Mouse (Mus musculus) cerebellum, adult 8-10 months (tissue): ENCODE results near the gene Sbf2.
"Not testable (repeated sequence)": the region's sequence is repeated elsewhere in the genome, so short reads cannot be mapped to it uniquely, and the experiment has no call there.

Experiments
- DNase-seq: peaks from one replicate; pipeline ENCODE4 v3.0.0; 2022

Gene Sbf2

DNA sequence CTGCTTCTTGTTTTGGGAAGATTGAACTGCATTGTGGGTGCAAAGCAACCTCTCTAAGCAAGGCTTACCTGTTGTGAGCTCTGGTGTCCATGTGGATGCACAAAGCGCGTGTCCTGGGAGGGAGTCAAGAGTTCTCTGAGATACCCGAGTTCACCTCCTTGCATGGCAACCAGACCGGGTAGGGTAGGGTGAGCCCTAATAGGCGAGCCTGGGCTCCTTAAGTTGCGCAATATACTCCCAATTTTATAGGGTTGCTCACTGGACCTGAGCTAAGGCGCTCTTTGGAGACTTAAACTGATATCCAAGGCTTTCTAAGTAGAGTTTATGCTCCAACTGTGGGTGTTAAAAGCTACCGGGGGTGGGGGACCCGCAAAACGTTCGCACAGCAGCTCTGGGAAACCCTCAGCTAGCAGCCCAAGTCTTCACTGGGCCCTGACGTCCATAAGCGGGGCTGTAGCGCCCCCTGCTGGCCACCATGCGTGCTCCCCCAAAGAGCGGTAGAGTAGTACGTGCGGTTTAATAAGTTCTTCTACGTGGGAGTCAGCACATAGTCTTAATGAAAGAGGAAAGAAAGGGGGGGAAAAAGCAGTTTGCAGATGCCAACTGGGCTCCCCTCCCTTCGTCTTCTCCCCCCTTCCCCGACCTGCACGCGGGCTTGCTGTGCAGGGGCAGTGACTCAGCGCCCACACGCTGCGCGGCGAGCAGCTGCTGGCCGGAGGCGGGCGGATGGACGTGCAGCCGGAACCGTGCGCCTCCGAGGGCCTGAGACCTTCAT is 15.4 kb upstream of the Sbf2 start:
- peak; percentile 87 for DNase-seq

- DNase-seq: peak; percentile 39
Measured at GRCm38 (mm10) chr7:110628611-110629354, 14.1 kb upstream of the Sbf2 start.

DNA sequence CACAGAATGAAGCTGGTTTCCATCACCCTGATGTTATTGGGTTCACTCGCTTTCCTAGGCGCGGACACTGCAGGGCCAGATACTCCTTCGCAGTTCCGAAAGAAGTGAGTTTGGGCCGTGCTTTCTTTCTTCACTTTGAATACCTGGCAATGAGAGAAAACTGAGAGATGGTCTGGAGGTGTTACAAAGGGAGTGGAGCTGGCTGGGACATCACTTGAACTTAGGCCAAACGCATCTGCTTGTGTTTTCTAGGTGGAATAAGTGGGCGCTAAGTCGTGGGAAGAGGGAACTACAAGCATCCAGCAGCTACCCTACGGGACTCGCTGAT is 13.5 kb upstream of the Sbf2 start:
- no peak for DNase-seq

GRCm38 (mm10) chr7:110627486-110628272 is 13.0 kb upstream of the Sbf2 start, which contains the start of gene Adm:
TSS of gene Adm (plus strand) at chr7:110627661.
- peak; percentile 43 for DNase-seq

- DNase-seq: peak; percentile 30
Measured at GRCm38 (mm10) chr7:110627099-110627482, 12.4 kb upstream of the Sbf2 start.

DNA sequence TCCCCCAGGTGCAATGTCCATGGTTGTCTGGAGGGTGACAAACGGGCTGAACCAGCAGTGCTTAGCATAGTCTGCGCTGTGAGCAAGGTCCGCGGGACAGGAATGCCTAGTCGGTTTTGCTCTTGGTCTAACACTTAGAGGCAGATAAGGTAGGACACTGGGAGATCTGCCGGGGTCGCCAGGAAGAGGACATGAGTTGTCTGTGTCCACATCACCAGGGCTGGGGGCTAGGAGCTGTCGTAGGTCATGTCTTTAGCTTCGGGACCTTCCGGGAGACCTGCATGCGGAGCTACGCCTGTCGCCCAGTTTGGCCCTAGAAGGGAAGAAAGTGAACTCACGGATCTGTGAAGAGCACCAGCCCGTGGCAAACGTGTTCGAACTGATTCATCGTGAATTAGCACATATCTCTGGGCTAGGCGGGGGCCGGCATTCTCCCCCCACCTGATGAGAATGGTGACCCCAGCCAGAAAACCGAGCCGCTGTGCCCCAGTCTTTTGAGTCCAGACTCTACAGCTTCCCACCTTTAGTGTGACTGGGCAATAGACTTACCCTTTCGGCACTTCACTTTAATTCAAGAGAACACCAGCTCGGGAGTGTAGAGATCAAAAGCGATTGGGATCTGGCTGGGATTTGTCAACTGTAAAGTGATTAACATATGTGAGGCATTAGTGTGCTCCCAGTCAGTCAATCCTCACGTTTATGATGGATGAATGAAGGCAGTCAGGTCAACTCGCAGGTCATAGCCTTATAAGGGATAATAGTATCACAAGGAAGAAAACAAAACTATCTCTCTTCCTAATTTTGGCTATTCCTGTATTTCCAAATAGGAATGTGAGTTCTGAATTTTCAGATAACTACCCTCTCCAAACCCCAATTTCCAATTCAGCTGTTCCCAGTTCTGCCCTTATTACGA is 11.7 kb upstream of the Sbf2 start:
- DNase-seq: no peak

DNA sequence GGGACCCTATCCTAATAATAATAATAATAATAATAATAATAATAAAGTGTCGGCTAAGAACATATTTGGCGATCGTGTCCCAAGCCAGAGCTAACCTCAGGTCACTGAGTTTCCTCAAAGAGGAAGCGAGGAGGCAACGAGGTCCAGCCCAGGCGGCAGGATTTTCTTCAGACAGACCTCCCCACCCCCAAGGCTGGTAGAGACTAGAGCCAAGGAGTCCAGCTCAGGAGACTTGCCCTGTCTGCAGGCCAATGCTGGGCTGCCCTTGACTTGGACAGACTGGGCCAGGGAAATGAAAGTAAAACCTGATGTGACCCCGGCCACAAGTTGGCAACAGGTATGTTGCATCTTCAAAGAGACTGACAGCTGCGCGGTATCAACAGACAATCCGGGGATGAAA is 10.8 kb upstream of the Sbf2 start:
- DNase-seq: no peak

- no peak for DNase-seq
Measured at GRCm38 (mm10) chr7:110624961-110625360, 10.2 kb upstream of the Sbf2 start.

- DNase-seq: no peak
Measured at GRCm38 (mm10) chr7:110624067-110624466, 9.3 kb upstream of the Sbf2 start.

DNA sequence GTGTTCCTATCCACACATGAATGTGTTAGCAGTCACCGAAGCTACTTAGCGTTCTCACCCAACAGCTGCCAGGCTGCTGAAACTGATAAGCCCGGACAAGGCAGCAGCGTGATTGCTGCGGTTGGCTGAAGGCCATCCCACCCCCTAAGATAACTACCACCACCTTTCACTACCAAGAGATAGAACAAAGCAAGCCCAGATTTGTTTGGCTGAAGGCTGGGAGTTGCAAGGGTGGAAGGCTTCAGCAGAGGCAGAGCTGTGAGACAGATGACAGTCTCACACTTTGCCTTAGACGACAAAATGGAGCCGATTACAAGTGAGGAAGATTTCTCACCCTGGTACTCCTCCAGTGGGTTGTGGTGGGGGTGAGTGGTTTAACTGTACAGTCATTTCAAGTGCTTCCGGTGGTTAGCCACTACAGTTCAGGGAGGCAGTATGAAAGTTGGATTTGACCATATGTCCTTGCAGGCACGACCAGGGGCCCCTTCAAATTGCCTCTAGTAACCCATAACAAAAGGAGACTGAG is 4.4 kb upstream of the Sbf2 start:
- no peak for DNase-seq

DNA sequence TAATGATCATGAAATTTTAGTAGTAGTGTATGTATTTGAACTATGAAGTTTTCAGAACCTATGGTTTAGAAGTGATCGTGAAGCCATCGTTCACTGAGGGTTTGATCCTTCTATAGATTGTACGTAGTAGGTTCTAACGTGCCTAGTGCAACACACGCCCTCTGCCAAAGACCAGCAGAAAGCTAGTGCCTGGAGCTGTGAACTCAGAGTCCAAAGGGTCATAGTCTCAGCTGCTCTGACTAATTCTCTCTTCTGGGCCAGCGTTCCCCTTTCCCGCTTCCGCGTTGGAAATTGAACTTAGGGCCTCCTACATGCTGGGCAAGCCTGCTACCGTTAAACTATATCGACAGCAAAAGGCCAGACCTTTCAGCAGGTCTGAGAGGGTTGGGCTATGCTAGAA is 1.1 kb upstream of the Sbf2 start:
- no peak for DNase-seq

GRCm38 (mm10) chr7:110615151-110615631 is 469 bp upstream of the Sbf2 start:
- peak; percentile 32 for DNase-seq

- DNase-seq: no peak
Measured at GRCm38 (mm10) chr7:110613381-110614132, 1.2 kb downstream of the Sbf2 start.

GRCm38 (mm10) chr7:110606906-110607305 is 7.8 kb downstream of the Sbf2 start:
- DNase-seq: no peak

DNA sequence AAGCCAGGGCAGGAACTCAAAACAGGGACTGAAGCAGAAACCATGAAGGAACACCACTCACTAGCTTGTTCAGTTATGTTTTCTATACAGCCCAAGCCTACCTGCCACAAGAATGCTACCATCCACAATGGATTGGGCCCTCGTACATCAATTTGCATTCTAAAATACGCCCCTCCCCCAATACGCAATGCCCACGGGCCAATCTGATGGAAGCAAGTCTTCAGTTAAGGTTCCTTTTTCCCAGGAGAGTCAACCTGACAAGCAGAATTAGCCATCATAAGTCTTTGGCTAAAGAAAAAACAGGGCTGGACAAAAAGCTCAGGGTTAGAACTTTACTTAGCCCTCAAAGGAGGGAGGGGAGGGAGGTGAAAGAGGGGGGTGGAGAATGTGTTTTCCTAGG is 9.2 kb downstream of the Sbf2 start:
- no peak for DNase-seq

- DNase-seq: no peak
Measured at GRCm38 (mm10) chr7:110597141-110597540, 17.6 kb downstream of the Sbf2 start.

GRCm38 (mm10) chr7:110593991-110594390 is 20.7 kb downstream of the Sbf2 start:
- not testable (repeated sequence) for DNase-seq

DNA sequence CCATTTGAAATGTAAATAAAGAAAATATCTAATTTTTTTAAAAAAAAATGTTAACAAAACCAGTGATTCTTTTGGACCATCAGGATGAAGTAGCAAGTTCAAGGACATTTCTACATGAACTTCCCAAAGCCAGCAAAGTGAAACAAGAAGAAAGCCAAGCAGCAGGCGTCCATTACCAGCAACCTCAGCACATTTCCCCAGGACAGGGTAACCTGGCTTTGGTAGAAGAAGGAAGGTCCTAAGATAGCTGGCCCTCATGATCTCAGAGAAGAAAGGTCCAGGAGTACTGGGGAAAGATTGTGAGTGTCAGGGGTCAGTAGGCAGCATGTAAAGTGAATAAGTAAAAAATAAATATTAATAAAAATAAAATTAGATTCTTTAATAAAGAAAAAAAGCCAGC is 27.0 kb downstream of the Sbf2 start:
- DNase-seq: no peak

GRCm38 (mm10) chr7:110585250-110585649 is 29.5 kb downstream of the Sbf2 start:
- DNase-seq: no peak

- no peak for DNase-seq
Measured at GRCm38 (mm10) chr7:110584159-110584558, 30.6 kb downstream of the Sbf2 start.

GRCm38 (mm10) chr7:110583705-110584104 is 31.0 kb downstream of the Sbf2 start:
- DNase-seq: no peak
